Mouse (Mus musculus): ENCODE data around the gene Mfsd12.

Gene Mfsd12

GRCm38 (mm10) chr10:81390678-81390965 is 33.3 kb downstream of the Mfsd12 start:
- DNase-seq (ENCODE audit: low read depth, low spot score), result no peak
- H3K27me3 ChIP-seq (ENCODE audit: control insufficient read depth, insufficient read depth, low read length, poor library complexity, severe bottlenecking), result no peaks in the 10 kb centered on the region

GRCm38 (mm10) chr10:81392270-81392669 is 35.0 kb downstream of the Mfsd12 start:
- Histone ChIP-seq H3K27me3 (ENCODE audit: control insufficient read depth, insufficient read depth, low read length, poor library complexity, severe bottlenecking) (no peaks in the 10 kb centered on the region), H3K36me3 (ENCODE audit: control insufficient read depth, insufficient read depth, low read length, poor library complexity, severe bottlenecking) (no peaks in the 10 kb centered on the region; the same call in 1 of the 2 replicates)
- no peak for DNase-seq (ENCODE audit: low read depth, low spot score)

More at GRCm38 (mm10) chr10:81390678-81390965, 33.3 kb downstream of the Mfsd12 start:
- peaks cover 3% of the 10 kb centered on the region; the same call in 1 of the 2 replicates for H3K36me3 ChIP-seq (ENCODE audit: control insufficient read depth, insufficient read depth, low read length, poor library complexity, severe bottlenecking)

- no peaks in the 10 kb centered on the region for H3K36me3 ChIP-seq (ENCODE audit: control insufficient read depth, insufficient read depth, low read length, poor library complexity, severe bottlenecking)
- H3K27me3 ChIP-seq (ENCODE audit: control insufficient read depth, insufficient read depth, low read length, poor library complexity, severe bottlenecking), result no peaks in the 10 kb centered on the region
- no peak for DNase-seq (ENCODE audit: low read depth, low spot score)
Observed at GRCm38 (mm10) chr10:81392781-81393185, 35.5 kb downstream of the Mfsd12 start, which contains the start of gene Smim24. Smim24 (plus strand) TSS chr10:81393051.

- DNase-seq (ENCODE audit: low read depth, low spot score), result no peak
- H3K36me3 ChIP-seq (ENCODE audit: control insufficient read depth, insufficient read depth, low read length, poor library complexity, severe bottlenecking), result no peaks in the 10 kb centered on the region
- H3K27me3 ChIP-seq (ENCODE audit: control insufficient read depth, insufficient read depth, low read length, poor library complexity, severe bottlenecking), result no peaks in the 10 kb centered on the region
Observed at GRCm38 (mm10) chr10:81393456-81394063, 36.3 kb downstream of the Mfsd12 start.

DNA sequence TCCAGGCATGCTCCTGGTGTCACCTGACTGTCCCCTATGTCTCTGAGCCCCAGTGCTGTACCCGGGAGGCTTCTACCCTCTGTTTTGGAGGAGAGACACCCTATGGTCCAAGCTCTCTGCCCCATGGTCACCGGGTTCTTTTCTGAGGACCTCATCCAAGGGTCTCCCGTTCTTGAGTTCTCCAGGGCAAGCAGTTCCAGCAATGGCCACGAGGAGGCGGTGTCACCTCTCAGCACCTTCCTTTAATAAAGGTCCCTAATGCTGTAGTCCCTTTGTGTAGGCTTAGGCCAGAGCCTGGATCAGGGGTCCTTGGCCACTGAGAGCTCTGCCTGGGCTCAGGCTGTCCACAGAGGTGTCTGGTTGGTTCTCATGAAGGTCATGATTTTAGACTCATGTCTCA is 37.8 kb downstream of the Mfsd12 start:
- Histone ChIP-seq H3K27me3 (ENCODE audit: control insufficient read depth, insufficient read depth, low read length, poor library complexity, severe bottlenecking) (no peaks in the 10 kb centered on the region), H3K36me3 (ENCODE audit: control insufficient read depth, insufficient read depth, low read length, poor library complexity, severe bottlenecking) (no peaks in the 10 kb centered on the region; the same call in 1 of the 2 replicates)
- peak; percentile 86 for DNase-seq (ENCODE audit: low read depth, low spot score)

- no peak for DNase-seq (ENCODE audit: low read depth, low spot score)
- Histone ChIP-seq H3K36me3 (ENCODE audit: control insufficient read depth, insufficient read depth, low read length, poor library complexity, severe bottlenecking) (peaks cover 2% of the 10 kb centered on the region; the same call in 1 of the 2 replicates), H3K27me3 (ENCODE audit: control insufficient read depth, insufficient read depth, low read length, poor library complexity, severe bottlenecking) (no peaks in the 10 kb centered on the region)
Observed at GRCm38 (mm10) chr10:81395865-81396264, 38.6 kb downstream of the Mfsd12 start.

DNA sequence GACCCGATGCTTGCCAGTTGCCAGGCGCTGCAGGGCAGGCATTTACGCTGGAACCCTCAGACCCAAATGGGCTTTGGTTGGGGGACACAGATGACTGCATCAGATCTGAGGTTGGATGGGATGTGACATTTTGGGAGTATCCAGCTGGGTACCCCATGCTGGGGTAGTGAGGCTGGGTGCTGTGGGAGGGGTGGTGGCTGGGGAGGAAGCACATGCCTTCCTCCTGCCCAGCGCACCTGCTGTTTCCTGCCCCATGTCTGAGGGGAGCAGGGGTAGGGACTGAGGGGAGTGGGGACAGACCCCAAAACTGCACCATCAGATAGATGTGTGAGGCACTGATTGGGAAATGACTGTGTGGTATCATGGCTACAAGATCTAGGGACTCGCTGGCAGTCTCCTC is 39.5 kb downstream of the Mfsd12 start:
- H3K36me3 ChIP-seq (ENCODE audit: control insufficient read depth, insufficient read depth, low read length, poor library complexity, severe bottlenecking), result peaks cover 2% of the 10 kb centered on the region; the same call in 1 of the 2 replicates
- no peak for DNase-seq (ENCODE audit: low read depth, low spot score)
- no peaks in the 10 kb centered on the region for H3K27me3 ChIP-seq (ENCODE audit: control insufficient read depth, insufficient read depth, low read length, poor library complexity, severe bottlenecking)

DNA sequence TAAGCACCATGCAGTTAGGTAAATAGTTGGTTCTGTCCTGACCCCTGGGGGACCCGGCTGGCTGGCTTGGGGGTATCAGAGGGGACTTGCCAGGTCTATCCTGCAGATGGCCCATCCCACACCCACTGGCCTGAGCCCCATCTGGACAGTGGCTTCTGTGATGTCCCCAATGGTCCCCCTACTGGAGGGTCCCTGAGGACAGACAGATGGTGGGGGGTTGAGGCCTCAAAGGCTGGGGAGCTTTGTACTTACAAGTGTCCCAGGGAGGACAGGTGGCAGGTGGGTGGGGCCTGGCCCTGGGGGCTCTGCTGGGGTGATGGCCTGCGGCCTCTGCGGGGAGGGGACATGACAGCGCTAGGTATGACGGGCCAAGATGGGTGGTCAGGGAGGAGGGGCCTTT is 42.0 kb downstream of the Mfsd12 start:
- no peaks in the 10 kb centered on the region for H3K27me3 ChIP-seq (ENCODE audit: control insufficient read depth, insufficient read depth, low read length, poor library complexity, severe bottlenecking)
- DNase-seq (ENCODE audit: low read depth, low spot score), result no peak
- H3K36me3 ChIP-seq (ENCODE audit: control insufficient read depth, insufficient read depth, low read length, poor library complexity, severe bottlenecking), result peaks cover 2% of the 10 kb centered on the region; the same call in 1 of the 2 replicates

- no peak for DNase-seq (ENCODE audit: low read depth, low spot score)
- peaks cover 2% of the 10 kb centered on the region; the same call in 1 of the 2 replicates for H3K36me3 ChIP-seq (ENCODE audit: control insufficient read depth, insufficient read depth, low read length, poor library complexity, severe bottlenecking)
- no peaks in the 10 kb centered on the region for H3K27me3 ChIP-seq (ENCODE audit: control insufficient read depth, insufficient read depth, low read length, poor library complexity, severe bottlenecking)
Observed at GRCm38 (mm10) chr10:81399798-81400308, 42.6 kb downstream of the Mfsd12 start.

DNA sequence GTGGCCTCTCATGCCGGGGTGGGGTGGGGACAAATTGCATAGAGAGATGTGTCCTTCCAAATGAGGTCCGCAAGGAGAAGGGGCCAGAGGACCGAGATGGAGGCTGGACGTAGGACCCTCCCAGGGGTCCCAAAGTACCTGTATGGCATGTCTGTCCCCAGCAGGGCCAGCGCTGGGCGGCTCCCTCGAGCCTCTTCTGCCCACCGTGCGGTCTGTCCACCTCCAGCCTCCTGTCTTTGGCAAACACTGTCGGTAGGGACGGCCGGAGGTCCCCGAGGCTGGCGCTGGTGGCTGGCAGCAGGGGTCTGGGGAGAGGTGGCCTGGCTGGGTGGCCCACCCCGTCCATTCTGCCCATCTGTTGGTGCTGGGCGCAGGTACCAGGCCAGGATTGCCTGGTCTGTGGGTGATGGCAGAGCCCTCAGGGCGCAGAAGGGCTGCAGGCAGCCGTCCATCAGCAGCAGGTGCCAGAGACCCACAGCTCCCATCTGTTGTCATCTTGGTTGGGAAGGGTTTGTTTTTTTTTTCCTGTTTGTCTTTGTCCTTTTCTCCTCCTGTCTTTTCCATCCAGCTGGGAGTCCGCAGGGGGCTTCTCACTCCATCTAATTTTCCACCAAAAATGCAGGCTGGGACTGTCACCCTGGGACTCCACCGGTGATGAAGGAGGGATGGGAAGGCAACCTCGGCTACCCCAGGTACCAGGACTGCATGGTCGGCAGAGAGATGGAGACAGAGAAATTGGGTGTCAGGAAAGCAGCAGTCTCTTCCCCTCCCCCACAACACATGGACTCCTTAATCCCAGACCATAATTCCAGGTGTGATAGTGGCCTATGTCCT is 43.3 kb downstream of the Mfsd12 start:
- H3K36me3 ChIP-seq (ENCODE audit: control insufficient read depth, insufficient read depth, low read length, poor library complexity, severe bottlenecking), result peaks cover 2% of the 10 kb centered on the region; the same call in 1 of the 2 replicates
- DNase-seq (ENCODE audit: low read depth, low spot score), result no peak
- H3K27me3 ChIP-seq (ENCODE audit: control insufficient read depth, insufficient read depth, low read length, poor library complexity, severe bottlenecking), result no peaks in the 10 kb centered on the region

GRCm38 (mm10) chr10:81401205-81401520 is 43.9 kb downstream of the Mfsd12 start:
- DNase-seq (ENCODE audit: low read depth, low spot score), result no peak
- peaks cover 3% of the 10 kb centered on the region; the same call in 1 of the 2 replicates for H3K36me3 ChIP-seq (ENCODE audit: control insufficient read depth, insufficient read depth, low read length, poor library complexity, severe bottlenecking)
- H3K27me3 ChIP-seq (ENCODE audit: control insufficient read depth, insufficient read depth, low read length, poor library complexity, severe bottlenecking), result no peaks in the 10 kb centered on the region; the same call in 1 of the 2 replicates

DNA sequence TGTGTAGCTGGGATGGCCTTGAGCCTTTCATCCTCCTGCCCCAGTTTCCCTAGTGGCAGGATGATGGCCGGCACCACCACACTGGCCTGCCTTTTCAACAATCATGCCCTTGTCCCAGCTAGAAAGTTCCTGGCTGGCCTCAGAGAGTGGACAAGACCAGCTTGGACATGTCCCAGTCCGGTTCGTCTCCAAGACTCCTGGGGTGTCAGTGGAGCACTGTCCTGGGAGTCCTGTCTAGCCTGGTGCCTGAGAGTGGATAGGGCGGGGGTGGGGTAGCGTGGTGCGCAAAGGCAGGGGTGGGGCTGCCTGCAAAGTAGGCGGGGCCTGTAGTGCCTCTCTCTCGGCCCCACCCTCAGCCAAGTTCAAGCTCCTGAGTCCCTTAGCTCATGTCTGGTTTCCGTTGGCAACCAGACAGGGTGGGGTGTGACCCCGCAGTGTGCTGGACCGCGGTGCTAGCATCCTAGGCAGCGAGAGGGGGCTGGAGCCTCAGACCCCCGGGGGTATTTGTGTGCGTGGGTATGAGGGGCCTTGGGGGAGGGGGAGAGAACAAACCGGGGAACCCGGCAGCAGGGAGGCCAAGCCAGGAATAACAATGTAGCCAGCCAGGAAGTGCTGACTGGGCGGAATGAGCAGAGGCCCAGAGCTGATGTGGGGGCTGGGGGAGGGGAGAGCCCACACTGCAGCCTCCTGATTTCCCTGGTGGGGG is 44.4 kb downstream of the Mfsd12 start:
- no peak for DNase-seq (ENCODE audit: low read depth, low spot score)
- Histone ChIP-seq H3K36me3 (ENCODE audit: control insufficient read depth, insufficient read depth, low read length, poor library complexity, severe bottlenecking) (peaks cover 3% of the 10 kb centered on the region; the same call in 1 of the 2 replicates), H3K27me3 (ENCODE audit: control insufficient read depth, insufficient read depth, low read length, poor library complexity, severe bottlenecking) (no peaks in the 10 kb centered on the region; the same call in 1 of the 2 replicates)

DNA sequence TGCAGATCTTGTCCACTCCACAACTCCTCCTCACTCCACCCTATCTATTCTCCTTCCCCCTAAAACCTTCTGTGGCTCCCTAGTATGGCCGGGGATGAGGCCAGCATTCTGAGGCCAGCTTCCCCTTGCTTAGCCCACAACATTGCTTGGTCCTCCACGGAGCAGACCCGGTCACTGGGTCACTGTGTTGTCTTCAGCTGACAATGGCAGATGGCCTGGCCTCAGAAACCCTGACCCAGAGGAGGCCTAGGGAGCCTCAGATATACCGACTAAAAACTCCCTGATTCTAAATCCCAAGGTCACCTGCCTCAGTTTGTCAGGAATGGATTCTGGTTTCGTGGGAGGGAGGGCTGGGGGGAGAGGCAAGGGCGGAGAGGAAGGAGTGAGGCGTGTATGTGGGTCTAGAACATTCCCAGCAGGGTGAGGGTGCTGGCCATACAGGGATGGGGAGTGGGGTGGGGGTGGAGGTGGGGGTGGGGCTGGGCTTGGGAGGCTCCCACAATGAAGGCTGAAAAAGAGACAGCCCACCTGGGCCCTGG is 45.0 kb downstream of the Mfsd12 start:
- H3K27me3 ChIP-seq (ENCODE audit: control insufficient read depth, insufficient read depth, low read length, poor library complexity, severe bottlenecking), result no peaks in the 10 kb centered on the region; the same call in 1 of the 2 replicates

DNA sequence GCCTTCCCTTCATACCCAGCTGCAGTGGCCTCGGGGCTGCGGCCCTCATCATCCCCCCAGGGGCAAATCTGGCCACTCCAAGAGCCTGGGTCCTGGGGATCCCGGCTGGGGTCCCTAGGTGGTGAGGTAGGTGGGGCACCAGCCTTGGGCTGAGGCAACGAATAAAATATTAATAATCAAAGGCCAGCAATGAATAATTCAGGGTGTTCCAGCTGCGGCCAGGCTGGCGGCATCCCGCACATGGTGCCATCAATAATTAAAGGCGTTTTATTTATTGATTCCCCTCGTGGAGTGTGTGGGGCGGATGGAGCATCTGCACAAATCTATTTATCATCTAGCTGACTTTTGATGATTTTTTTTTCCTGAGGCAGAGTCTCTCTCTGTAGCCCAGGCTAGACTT is 46.2 kb downstream of the Mfsd12 start:
- DNase-seq (ENCODE audit: low read depth, low spot score), result no peak

More for the DNA sequence above, 45.0 kb downstream of the Mfsd12 start:
- DNase-seq (ENCODE audit: low read depth, low spot score), result no peak
- peaks cover 3% of the 10 kb centered on the region; the same call in 1 of the 2 replicates for H3K36me3 ChIP-seq (ENCODE audit: control insufficient read depth, insufficient read depth, low read length, poor library complexity, severe bottlenecking)

More for the DNA sequence above, 46.2 kb downstream of the Mfsd12 start:
- H3K27me3 ChIP-seq (ENCODE audit: control insufficient read depth, insufficient read depth, low read length, poor library complexity, severe bottlenecking), result no peaks in the 10 kb centered on the region; the same call in 1 of the 2 replicates
- H3K36me3 ChIP-seq (ENCODE audit: control insufficient read depth, insufficient read depth, low read length, poor library complexity, severe bottlenecking), result peaks cover 3% of the 10 kb centered on the region; the same call in 1 of the 2 replicates
